Mouse (Mus musculus) liver, embryonic 13.5 days (tissue): ENCODE data around the gene Ccdc107. TPM values are rescaled to one million over a fixed set of nuclear protein-coding genes. Genes with fewer than 3 reads are reported as not detected.

Source experiments
- ATAC-seq: fragments of 200-750 bp; cut with Nextera tagmentation; 2 replicates; pipeline ENCODE4 v1.8.0; 2017; ENCODE audit warnings: low read depth, mild to moderate bottlenecking, moderate number of reproducible peaks, moderate library complexity
- DNase-seq: peaks from one replicate; pipeline ENCODE4 v3.0.0; 2022
- H3K27ac ChIP-seq: fragments of 300-500 bp; sonication (generic); 2 replicates; pipeline ENCODE4 v1.5.1; 2015; ENCODE audit warnings: moderate library complexity, mild to moderate bottlenecking, inconsistent platforms
- H3K27me3 ChIP-seq: fragments of 300-500 bp; sonication (generic); 2 replicates; pipeline ENCODE4 v1.6.1; 2015; ENCODE audit warnings: mild to moderate bottlenecking, inconsistent platforms
- H3K36me3 ChIP-seq: fragments of 300-500 bp; sonication (generic); 2 replicates; pipeline ENCODE4 v1.6.1; 2015; ENCODE audit warnings: mild to moderate bottlenecking, inconsistent platforms
- H3K4me1 ChIP-seq: fragments of 300-500 bp; sonication (generic); replicated peaks from 2 replicates; pipeline ENCODE4 v1.6.1; 2015; ENCODE audit warnings: inconsistent platforms
- H3K4me2 ChIP-seq: fragments of 300-500 bp; sonication (generic); 2 replicates; pipeline ENCODE4 v1.6.1; 2015; ENCODE audit warnings: inconsistent platforms, mild to moderate bottlenecking, moderate library complexity
- H3K4me3 ChIP-seq: fragments of 300-500 bp; sonication (generic); replicated peaks from 2 replicates; pipeline ENCODE4 v1.5.1; 2015; ENCODE audit warnings: mild to moderate bottlenecking, inconsistent platforms
- H3K9ac ChIP-seq: fragments of 300-500 bp; sonication (generic); 2 replicates; pipeline ENCODE4 v1.6.1; 2015; ENCODE audit warnings: mild to moderate bottlenecking, inconsistent platforms
- H3K9me3 ChIP-seq: fragments of 300-500 bp; sonication (generic); replicated peaks from 2 replicates; pipeline ENCODE4 v1.6.1; 2016; ENCODE audit warnings: inconsistent platforms
- WGBS: fragments of 180-500 bp; shearing (Covaris S2); methylation state at CpG from one replicate; pipeline ENCODE4 v1.1.7; 2015; ENCODE audit not compliant: insufficient replicate concordance; 5-methylcytosine and 5-hydroxymethylcytosine counted together
- polyA plus RNA-seq: library from polyadenylated mRNA; unstranded; fragments of >200 nt; fragmentation: Nextera tagmentation; extraction: Ambion mirVana; gene quantifications from 2 replicates; pipeline ENCODE4 v1.2.1, GENCODE M21; 2015

Gene Ccdc107
- polyA plus RNA-seq, 1 experiment from 2014 or later, result 34.2 TPM

DNA sequence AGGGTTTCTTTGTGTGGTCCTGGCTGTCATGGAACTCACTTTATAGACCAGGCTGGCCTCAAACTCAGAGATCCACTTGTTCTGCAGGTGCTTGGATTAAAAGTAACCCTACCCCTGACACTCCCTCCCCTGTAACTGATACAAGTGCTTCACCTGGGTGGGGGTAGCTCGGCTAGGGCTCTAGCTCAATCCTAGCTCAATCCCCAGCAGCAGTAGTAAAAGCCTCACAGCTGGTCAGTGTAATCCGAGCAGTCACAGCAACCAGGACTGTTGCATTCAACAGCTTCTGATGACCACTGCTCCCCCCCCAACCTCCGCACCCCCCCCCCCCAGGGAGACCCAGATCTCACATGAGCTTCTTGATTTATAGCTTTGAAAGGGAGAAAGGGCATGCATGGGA, 49.3 kb downstream of the Ccdc107 start:
- H3K4me3 ChIP-seq, result no peak overlapping the region
- no peak overlapping the region for H3K27ac ChIP-seq
- no peak overlapping the region for H3K4me2 ChIP-seq
- ATAC-seq (no peak), DNase-seq (no peak)
- H3K9me3 ChIP-seq, result no peaks in the 10 kb centered on the region
- WGBS, result 91% methylated on average over 2 of the region's 3 CpGs
- no peak overlapping the region for H3K9ac ChIP-seq
- H3K4me1 ChIP-seq, result no peaks in the 10 kb centered on the region
- H3K27me3 ChIP-seq, result no peaks in the 10 kb centered on the region
- peaks cover 100% of the 10 kb centered on the region for H3K36me3 ChIP-seq

Other genes starting within 250 kb of the Ccdc107 start
- 0.09 and 0.12 TPM in 2 replicates for gene Atp8b5, start 225.7 kb upstream of the Ccdc107 start, polyA plus RNA-seq
- gene Rusc2, start 110.9 kb upstream of the Ccdc107 start, polyA plus RNA-seq, result 0.75 and 0.82 TPM in 2 replicates
- gene Fam166b, start 63.8 kb upstream of the Ccdc107 start, polyA plus RNA-seq, result not detected in 2 replicates
- gene Tesk1, start 51.0 kb upstream of the Ccdc107 start, polyA plus RNA-seq, result 0.95 and 0.98 TPM in 2 replicates
- 0.48 and 0.70 TPM in 2 replicates for gene Cd72, start 38.3 kb upstream of the Ccdc107 start, polyA plus RNA-seq
- not detected in 2 replicates for gene Sit1, start 9.2 kb upstream of the Ccdc107 start, polyA plus RNA-seq
- 29.4 and 35.8 TPM in 2 replicates for gene Arhgef39, start 6.8 kb downstream of the Ccdc107 start, polyA plus RNA-seq
- gene Car9, start 14.1 kb downstream of the Ccdc107 start, polyA plus RNA-seq, result 0.85 and 1.0 TPM in 2 replicates
- 28.8 and 31.9 TPM in 2 replicates for gene Tpm2, start 30.9 kb downstream of the Ccdc107 start, polyA plus RNA-seq
- 20.6 and 21.9 TPM in 2 replicates for gene Creb3, start 69.4 kb downstream of the Ccdc107 start, polyA plus RNA-seq
- 38.6 and 42.4 TPM in 2 replicates for gene Tln1, start 69.8 kb downstream of the Ccdc107 start, polyA plus RNA-seq
- 13.8 and 15.1 TPM in 2 replicates for gene Rgp1, start 85.8 kb downstream of the Ccdc107 start, polyA plus RNA-seq
- gene Gba2, start 86.0 kb downstream of the Ccdc107 start, polyA plus RNA-seq, result 16.5 and 18.1 TPM in 2 replicates
- gene Msmp, start 91.6 kb downstream of the Ccdc107 start, polyA plus RNA-seq, result 0.60 TPM in 1 of 2 replicates, not detected in the other
- 0.80 and 0.89 TPM in 2 replicates for gene Npr2, start 139.0 kb downstream of the Ccdc107 start, polyA plus RNA-seq
- gene Spag8, start 160.7 kb downstream of the Ccdc107 start, polyA plus RNA-seq, result 0.10 and 0.12 TPM in 2 replicates
- gene Hint2, start 163.6 kb downstream of the Ccdc107 start, polyA plus RNA-seq, result 66.4 and 66.9 TPM in 2 replicates
- 0.19 and 0.23 TPM in 2 replicates for gene Tmem8b, start 176.1 kb downstream of the Ccdc107 start, polyA plus RNA-seq
- 1.3 and 1.8 TPM in 2 replicates for gene Fam221b, start 176.2 kb downstream of the Ccdc107 start, polyA plus RNA-seq
- not detected in 2 replicates for gene Olfr70, start 207.9 kb downstream of the Ccdc107 start, polyA plus RNA-seq
- not detected in 2 replicates for gene Olfr71, start 217.4 kb downstream of the Ccdc107 start, polyA plus RNA-seq
- gene Hrct1, start 234.3 kb downstream of the Ccdc107 start, polyA plus RNA-seq, result 0.09 and 0.17 TPM in 2 replicates
- not detected in 2 replicates for gene Spaar, start 237.1 kb downstream of the Ccdc107 start, polyA plus RNA-seq